Mouse (Mus musculus) gastrocnemius, postnatal 10 days (tissue): ENCODE data around the gene Wasf1. TPM values are rescaled to one million over a fixed set of nuclear protein-coding genes. Genes with fewer than 3 reads are reported as not detected.

ENCODE experiments used
- DNase-seq: peaks from one replicate; pipeline ENCODE4 v3.0.0; 2021; ENCODE audit warnings: mixed read lengths
- total RNA-seq, 2 experiments: library from RNA; stranded (reverse); gene quantifications; 2 replicates each; pipeline ENCODE4 v1.2.3; 2021

Gene Wasf1
- total RNA-seq, 2 experiments from 2014 or later: 2.0 to 2.6 TPM

DNA sequence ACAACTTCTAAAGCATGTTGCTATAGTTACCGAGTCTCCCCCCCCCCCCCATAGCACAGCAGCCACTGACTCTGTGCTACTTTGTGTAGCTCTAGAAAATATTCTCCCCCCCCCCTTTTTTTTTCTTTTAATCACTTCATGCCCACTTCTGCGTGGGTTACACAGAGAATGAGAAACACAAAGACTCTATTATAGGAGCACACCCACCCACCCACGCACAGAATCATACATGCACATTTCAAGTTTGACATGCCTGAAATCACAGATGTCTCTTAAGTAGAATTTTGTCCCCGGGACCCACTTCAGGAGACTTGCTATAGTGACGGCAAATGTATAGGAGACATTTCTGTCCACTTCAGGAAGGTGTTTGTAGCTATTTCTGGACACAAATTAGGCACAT lies 88.0 kb downstream of the Wasf1 start:
- DNase-seq: no peak

DNA sequence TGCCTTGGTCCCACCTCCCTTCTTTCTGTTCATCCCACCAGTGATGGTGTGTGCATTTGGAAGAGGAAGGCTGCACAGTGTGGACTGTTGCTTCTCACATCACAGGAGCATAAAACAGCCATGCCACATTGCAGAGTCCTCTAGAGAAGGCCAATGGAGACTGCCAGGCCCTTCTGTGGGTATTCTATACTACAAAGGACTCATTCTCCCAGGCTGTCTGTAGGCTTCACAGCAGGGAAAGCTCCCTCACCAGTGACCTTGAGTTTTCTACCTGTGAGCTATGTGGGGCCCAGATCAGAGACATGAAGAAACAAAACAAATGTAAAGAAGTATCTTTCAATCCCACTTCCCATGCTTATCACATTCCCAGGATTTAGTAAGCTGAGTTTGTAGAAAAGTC lies 100.5 kb downstream of the Wasf1 start:
- no peak for DNase-seq

DNA sequence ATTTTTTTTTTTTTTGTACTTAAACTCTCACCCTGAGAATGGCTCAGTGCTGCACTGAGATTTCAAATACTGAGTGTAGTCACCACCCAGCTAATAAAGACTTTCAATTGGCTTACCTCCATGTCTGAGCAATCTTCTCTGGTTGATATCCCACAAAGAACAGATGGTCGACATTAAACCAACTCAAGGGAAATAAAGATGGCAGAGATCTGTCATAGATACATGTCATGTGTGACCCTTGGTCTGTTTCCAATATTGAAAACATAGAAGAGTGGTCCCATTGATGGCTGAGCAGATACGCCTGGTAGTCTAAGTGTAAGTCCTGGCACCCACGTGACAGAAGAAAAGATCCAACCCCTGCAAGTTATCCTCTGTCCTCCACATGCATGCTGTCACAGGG lies 101.3 kb downstream of the Wasf1 start:
- DNase-seq: no peak

DNA sequence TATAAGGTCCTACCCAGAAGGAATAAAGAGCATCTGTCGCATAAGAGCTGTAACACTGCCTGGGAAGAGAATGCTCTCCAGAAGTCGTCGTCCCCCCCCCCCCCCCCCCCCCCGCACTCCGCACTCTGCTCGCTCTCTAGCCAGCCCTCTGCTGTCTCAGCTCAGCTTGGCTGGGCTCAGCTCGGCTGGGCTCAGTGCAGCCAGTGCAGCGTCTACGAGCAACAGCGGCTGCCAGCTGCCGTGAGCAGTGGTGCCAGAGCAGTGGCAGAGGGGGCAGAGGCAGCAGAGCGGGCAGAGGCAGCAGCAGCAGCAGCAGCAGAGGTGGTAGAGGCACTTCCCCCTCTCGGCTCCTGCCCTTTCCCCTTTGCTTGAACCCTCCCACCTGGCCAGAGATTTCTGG lies 102.1 kb downstream of the Wasf1 start:
- peak; percentile 25 for DNase-seq

Other genes starting within 250 kb of the Wasf1 start
- 1 to 10 TPM; 1.1 to 2.2 TPM for gene Mettl24, start 200.2 kb upstream of the Wasf1 start, total RNA-seq
- 10 to 100 TPM; 11.1 to 11.8 TPM for gene Cdc40, start 164 bp upstream of the Wasf1 start, total RNA-seq
- not detected for gene Gpr6, start 188.8 kb downstream of the Wasf1 start, total RNA-seq